Mouse (Mus musculus) kidney, postnatal 0 days (tissue): ENCODE results near the gene 4930535I16Rik. TPM values are rescaled to one million over a fixed set of nuclear protein-coding genes. Genes with fewer than 3 reads are reported as not detected.
"Not testable (repeated sequence)": the region's sequence is repeated elsewhere in the genome, so short reads cannot be mapped to it uniquely, and the experiment has no call there.

Experiments
- ATAC-seq: fragments of 200-750 bp; cut with Nextera tagmentation; replicated peaks from 2 replicates; pipeline ENCODE4 v1.8.0; 2017; ENCODE audit warnings: low read depth, moderate number of reproducible peaks, moderate TSS enrichment, moderate library complexity; ENCODE audit not compliant: low FRiP score
- DNase-seq: peaks from one replicate; pipeline ENCODE4 v3.0.0-alpha.2; 2016; ENCODE audit warnings: low spot score
- H3K27ac ChIP-seq: fragments of 300-500 bp; sonication (generic); 2 replicates; pipeline ENCODE4 v1.5.1; 2014; ENCODE audit warnings: mild to moderate bottlenecking
- H3K27me3 ChIP-seq: fragments of 300-500 bp; sonication (generic); 2 replicates; pipeline ENCODE4 v1.6.1; 2014; ENCODE audit warnings: low read length, mixed read lengths; ENCODE audit not compliant: insufficient read depth
- H3K36me3 ChIP-seq: fragments of 300-500 bp; sonication (generic); 2 replicates; pipeline ENCODE4 v1.6.1; 2014; ENCODE audit warnings: low read length, mixed read lengths; ENCODE audit not compliant: insufficient read depth
- H3K4me1 ChIP-seq: fragments of 300-500 bp; sonication (generic); replicated peaks from 2 replicates; pipeline ENCODE4 v1.6.1; 2014; ENCODE audit warnings: antibody characterized with exemption, low read length, mixed read lengths; ENCODE audit not compliant: insufficient read depth
- H3K4me2 ChIP-seq: fragments of 300-500 bp; sonication (generic); 2 replicates; pipeline ENCODE4 v1.6.1; 2014; ENCODE audit warnings: mild to moderate bottlenecking, low read length, moderate library complexity, mixed read lengths
- H3K4me3 ChIP-seq: fragments of 300-500 bp; sonication (generic); replicated peaks from 2 replicates; pipeline ENCODE4 v1.5.1; 2014; ENCODE audit warnings: low read depth, low read length
- H3K9ac ChIP-seq: fragments of 300-500 bp; sonication (generic); 2 replicates; pipeline ENCODE4 v1.6.1; 2014; ENCODE audit warnings: low read depth, low read length
- H3K9me3 ChIP-seq: fragments of 300-500 bp; sonication (generic); replicated peaks from 2 replicates; pipeline ENCODE4 v1.6.1; 2016; ENCODE audit warnings: low read length, inconsistent platforms, mixed read lengths
- CTCF ChIP-seq: IDR thresholded peaks from 2 replicates; pipeline ENCODE4 v1.5.1; 2016; ENCODE audit warnings: antibody characterized with exemption, low read depth, mild to moderate bottlenecking, moderate library complexity
- WGBS: fragments of 180-500 bp; shearing (Covaris S2); extraction: QIAGEN DNeasy Blood & Tissue Kit; methylation state at CpG from one replicate; pipeline ENCODE4 v1.1.7; 2014; 5-methylcytosine and 5-hydroxymethylcytosine counted together
- polyA plus RNA-seq: library from polyadenylated mRNA; unstranded; fragments of >200 nt; fragmentation: Nextera tagmentation; extraction: Ambion mirVana; gene quantifications from 2 replicates; pipeline ENCODE4 v1.2.1, GENCODE M21; 2015

The 4930535I16Rik gene
- polyA plus RNA-seq, 1 experiment from 2014 or later = not detected

- no peak for DNase-seq
- no peak overlapping the region for H3K4me3 ChIP-seq
- WGBS = 47% methylated on average over 7 of the region's 8 CpGs
- no peak overlapping the region for H3K4me2 ChIP-seq
- H3K4me1 ChIP-seq = no peaks in the 10 kb centered on the region
- no peak overlapping the region for H3K9ac ChIP-seq
- H3K9me3 ChIP-seq = no peaks in the 10 kb centered on the region
- peaks cover 5% of the 10 kb centered on the region; the same call in 1 of the 2 replicates for H3K27me3 ChIP-seq
- no peak overlapping the region for H3K27ac ChIP-seq
- H3K36me3 ChIP-seq = no peaks in the 10 kb centered on the region
- no peak for TF ChIP-seq CTCF
- no peak for ATAC-seq
Measured at GRCm38 (mm10) chr4:123952059-123952458, 34.2 kb upstream of the 4930535I16Rik start.

DNA sequence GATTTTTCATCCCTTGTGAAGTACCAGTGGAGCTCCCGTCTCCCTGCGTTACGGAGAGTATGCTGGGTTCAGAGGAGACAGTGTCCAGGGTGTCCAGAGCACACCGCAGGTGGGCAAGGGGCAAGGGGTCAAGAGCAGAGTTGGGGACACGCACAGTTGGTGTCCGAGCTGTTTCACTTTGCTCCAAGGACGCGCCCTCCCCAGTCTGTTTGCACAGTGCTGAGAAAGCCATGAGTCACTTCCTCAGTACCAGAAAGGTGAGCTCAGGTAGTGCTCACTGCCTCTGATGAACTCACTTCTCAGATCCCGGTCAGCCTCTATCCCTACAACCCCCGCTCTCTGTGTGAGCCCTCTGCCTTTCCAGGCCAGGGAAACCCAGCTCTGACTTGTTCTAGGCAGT lies 31.8 kb upstream of the 4930535I16Rik start:
- 68% methylated on average over 10 of the region's 10 CpGs for WGBS
- H3K9ac ChIP-seq = no peak overlapping the region
- H3K9me3 ChIP-seq = no peaks in the 10 kb centered on the region
- H3K4me2 ChIP-seq = no peak overlapping the region
- DNase-seq (no peak), ATAC-seq (0 out of 2 replicates have a peak, but pooled peaks have one; percentile 36)
- H3K4me1 ChIP-seq = no peaks in the 10 kb centered on the region
- H3K36me3 ChIP-seq = no peaks in the 10 kb centered on the region
- no peaks in the 10 kb centered on the region for H3K27me3 ChIP-seq
- H3K27ac ChIP-seq = no peak overlapping the region
- no peak overlapping the region for H3K4me3 ChIP-seq
- no peak for TF ChIP-seq CTCF

- no peak overlapping the region for H3K4me2 ChIP-seq
- H3K36me3 ChIP-seq = no peaks in the 10 kb centered on the region
- TF ChIP-seq CTCF = no peak
- H3K9me3 ChIP-seq = no peaks in the 10 kb centered on the region
- 79% methylated on average over 6 of the region's 6 CpGs for WGBS
- DNase-seq (no peak), ATAC-seq (no peak)
- no peak overlapping the region for H3K9ac ChIP-seq
- H3K27ac ChIP-seq = no peak overlapping the region
- no peak overlapping the region for H3K4me3 ChIP-seq
- no peaks in the 10 kb centered on the region for H3K4me1 ChIP-seq
- no peaks in the 10 kb centered on the region for H3K27me3 ChIP-seq
Measured at GRCm38 (mm10) chr4:123948901-123949300, 31.1 kb upstream of the 4930535I16Rik start.

- Histone ChIP-seq H3K4me3 (no peak overlapping the region), H3K4me2 (no peak overlapping the region), H3K9me3 (no peaks in the 10 kb centered on the region), H3K27me3 (no peaks in the 10 kb centered on the region), H3K4me1 (no peaks in the 10 kb centered on the region), H3K27ac (no peak overlapping the region), H3K9ac (no peak overlapping the region), H3K36me3 (no peaks in the 10 kb centered on the region)
- DNase-seq = no peak
- WGBS = 49% methylated on average over 5 of the region's 5 CpGs
- no peak for ATAC-seq
- no peak for TF ChIP-seq CTCF
Measured at GRCm38 (mm10) chr4:123947149-123947548, 29.3 kb upstream of the 4930535I16Rik start.

GRCm38 (mm10) chr4:123946701-123947100 lies 28.9 kb upstream of the 4930535I16Rik start:
- H3K9ac ChIP-seq = no peak overlapping the region
- H3K27ac ChIP-seq = no peak overlapping the region
- 77% methylated on average over 4 of the region's 4 CpGs for WGBS
- H3K4me1 ChIP-seq = no peaks in the 10 kb centered on the region
- ATAC-seq (no peak), DNase-seq (no peak)
- no peaks in the 10 kb centered on the region for H3K27me3 ChIP-seq
- H3K36me3 ChIP-seq = no peaks in the 10 kb centered on the region
- no peak overlapping the region for H3K4me3 ChIP-seq
- TF ChIP-seq CTCF = no peak
- H3K9me3 ChIP-seq = no peaks in the 10 kb centered on the region
- no peak overlapping the region for H3K4me2 ChIP-seq

GRCm38 (mm10) chr4:123940878-123941277 lies 23.1 kb upstream of the 4930535I16Rik start:
- peaks cover 11% of the 10 kb centered on the region; the same call in 1 of the 2 replicates for H3K36me3 ChIP-seq
- not testable (repeated sequence) for ATAC-seq, H3K4me3 ChIP-seq, H3K9ac ChIP-seq, DNase-seq, H3K27me3 ChIP-seq, H3K27ac ChIP-seq, H3K4me1 ChIP-seq, H3K9me3 ChIP-seq, H3K4me2 ChIP-seq
- 64% methylated on average over 7 of the region's 7 CpGs for WGBS

- ATAC-seq = no peak
- peak; percentile 87 for TF ChIP-seq CTCF
- H3K9ac ChIP-seq = no peak overlapping the region
Measured at GRCm38 (mm10) chr4:123939838-123940237, 22.0 kb upstream of the 4930535I16Rik start.

More at GRCm38 (mm10) chr4:123939838-123940237, 22.0 kb upstream of the 4930535I16Rik start:
- H3K36me3 ChIP-seq = peaks cover 18% of the 10 kb centered on the region; the same call in 1 of the 2 replicates
- DNase-seq = peak; percentile 86
- no peak overlapping the region for H3K27ac ChIP-seq
- H3K4me2 ChIP-seq = no peak overlapping the region
- H3K4me1 ChIP-seq = no peaks in the 10 kb centered on the region
- H3K27me3 ChIP-seq = no peaks in the 10 kb centered on the region
- no peaks in the 10 kb centered on the region for H3K9me3 ChIP-seq
- WGBS = 7% methylated on average over 4 of the region's 4 CpGs
- H3K4me3 ChIP-seq = no peak overlapping the region
